Mouse (Mus musculus) heart, postnatal 0 days (tissue): ENCODE measurements around the gene Tmem215. TPM values are rescaled to one million over a fixed set of nuclear protein-coding genes. Genes with fewer than 3 reads are reported as not detected.

Experiments
- ATAC-seq: fragments of 200-750 bp; cut with Nextera tagmentation; 2 replicates; pipeline ENCODE4 v1.8.0; 2017; ENCODE audit warnings: low read depth, moderate number of reproducible peaks, moderate library complexity; ENCODE audit not compliant: insufficient read depth
- DNase-seq: peaks from one replicate; pipeline ENCODE4 v3.0.0-alpha.2; 2016; ENCODE audit warnings: low spot score
- H3K27ac ChIP-seq: fragments of 300-500 bp; sonication (generic); 2 replicates; pipeline ENCODE4 v1.5.1; 2014; ENCODE audit warnings: low read depth, mild to moderate bottlenecking
- H3K27me3 ChIP-seq: fragments of 300-500 bp; sonication (generic); 2 replicates; pipeline ENCODE4 v1.6.1; 2014; ENCODE audit warnings: low read length, mixed read lengths; ENCODE audit not compliant: control insufficient read depth, insufficient read depth
- H3K36me3 ChIP-seq: fragments of 300-500 bp; sonication (generic); replicated peaks from 2 replicates; pipeline ENCODE4 v1.6.1; 2014; ENCODE audit warnings: low read length, mixed read lengths; ENCODE audit not compliant: control insufficient read depth, insufficient read depth
- H3K4me1 ChIP-seq: fragments of 300-500 bp; sonication (generic); 2 replicates; pipeline ENCODE4 v1.6.1; 2014; ENCODE audit warnings: antibody characterized with exemption; ENCODE audit not compliant: control insufficient read depth, insufficient read depth
- H3K4me2 ChIP-seq: fragments of 300-500 bp; sonication (generic); 2 replicates; pipeline ENCODE4 v1.6.1; 2014; ENCODE audit warnings: low read depth, mild to moderate bottlenecking, low read length, moderate library complexity
- H3K4me3 ChIP-seq: fragments of 300-500 bp; sonication (generic); 2 replicates; pipeline ENCODE4 v1.5.1; 2014; ENCODE audit warnings: low read depth, low read length
- H3K9ac ChIP-seq: fragments of 300-500 bp; sonication (generic); replicated peaks from 2 replicates; pipeline ENCODE4 v1.6.1; 2014; ENCODE audit warnings: low read depth, low read length, mixed read lengths
- H3K9me3 ChIP-seq: fragments of 300-500 bp; sonication (generic); replicated peaks from 2 replicates; pipeline ENCODE4 v1.6.1; 2016; ENCODE audit warnings: low read length; ENCODE audit not compliant: control insufficient read depth
- CTCF ChIP-seq: IDR thresholded peaks from 2 replicates; pipeline ENCODE4 v1.5.1; 2016; ENCODE audit warnings: antibody characterized with exemption, control low read depth, low read depth
- EP300 ChIP-seq: IDR thresholded peaks from 2 replicates; pipeline ENCODE4 v1.6.1; 2016; ENCODE audit warnings: antibody characterized with exemption, low read depth
- WGBS: fragments of 180-500 bp; shearing (Covaris S2); extraction: QIAGEN DNeasy Blood & Tissue Kit; methylation state at CpG from one replicate; pipeline ENCODE4 v1.1.7; 2014; 5-methylcytosine and 5-hydroxymethylcytosine counted together
- polyA plus RNA-seq: library from polyadenylated mRNA; unstranded; fragments of >200 nt; fragmentation: Nextera tagmentation; extraction: Ambion mirVana; gene quantifications from 2 replicates; pipeline ENCODE4 v1.2.1, GENCODE M21; 2015
- total RNA-seq: library from RNA; depleted of rRNA; stranded (reverse); fragments of >200 nt; gene quantifications from 2 replicates; pipeline ENCODE4 v1.2.3, GENCODE M21; 2014; ENCODE audit warnings: low replicate concordance

Gene Tmem215
- total and polyA plus RNA-seq, 2 experiments from 2014 or later, result 0.41 to 1.8 TPM

DNA sequence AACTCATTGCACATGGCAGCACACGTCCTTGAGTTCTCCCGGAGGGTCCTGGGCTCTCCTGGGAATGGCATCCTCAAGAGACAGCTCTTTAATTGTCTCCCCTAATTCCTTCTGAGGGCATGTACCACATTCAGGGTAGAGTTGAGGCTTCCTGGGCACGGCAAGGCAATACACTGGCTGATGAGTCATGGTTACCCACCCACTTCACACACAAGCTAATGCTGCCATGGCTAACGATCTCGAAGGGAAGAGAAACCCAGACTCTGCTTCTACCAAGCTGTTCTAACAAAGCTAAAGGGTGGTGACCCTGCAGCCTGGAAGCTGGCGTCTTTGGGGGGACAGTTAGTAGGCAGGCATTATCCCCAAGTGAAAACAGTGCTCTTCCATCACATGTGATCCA lies 24.4 kb downstream of the Tmem215 start:
- Histone ChIP-seq H3K9ac (no peak overlapping the region), H3K9me3 (no peaks in the 10 kb centered on the region), H3K36me3 (no peaks in the 10 kb centered on the region), H3K4me1 (no peaks in the 10 kb centered on the region), H3K27me3 (no peaks in the 10 kb centered on the region), H3K27ac (no peak overlapping the region), H3K4me3 (no peak overlapping the region), H3K4me2 (no peak overlapping the region)
- no peak for DNase-seq
- no peak for ATAC-seq
- TF ChIP-seq EP300 (no peak), CTCF (no peak)
- WGBS, result 76% methylated on average over 6 of the region's 6 CpGs

DNA sequence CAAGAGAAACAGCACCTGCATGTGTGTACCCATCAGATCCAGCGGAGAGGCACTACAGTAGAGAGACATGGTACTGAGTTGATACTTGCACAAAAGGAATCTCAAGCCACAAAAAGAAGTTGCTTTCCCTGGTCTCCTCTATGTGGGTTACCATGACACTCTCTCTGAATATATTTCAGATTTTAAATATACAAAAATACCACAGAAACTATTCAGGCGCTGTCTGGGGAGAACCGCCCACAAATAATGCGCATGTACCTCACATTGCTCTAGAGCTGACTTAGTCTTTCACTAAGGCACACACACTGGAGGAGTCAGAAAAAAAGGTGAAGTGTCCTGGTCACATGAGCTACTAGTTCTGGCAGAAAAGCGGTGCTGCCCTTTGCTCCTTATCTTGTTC lies 24.8 kb downstream of the Tmem215 start:
- Histone ChIP-seq H3K9ac (no peak overlapping the region), H3K9me3 (no peaks in the 10 kb centered on the region), H3K36me3 (no peaks in the 10 kb centered on the region), H3K4me1 (no peaks in the 10 kb centered on the region), H3K27me3 (no peaks in the 10 kb centered on the region), H3K4me2 (no peak overlapping the region), H3K4me3 (no peak overlapping the region), H3K27ac (no peak overlapping the region)
- 87% methylated on average over 5 of the region's 5 CpGs for WGBS
- no peak for DNase-seq
- TF ChIP-seq CTCF (no peak), EP300 (no peak)
- no peak for ATAC-seq

DNA sequence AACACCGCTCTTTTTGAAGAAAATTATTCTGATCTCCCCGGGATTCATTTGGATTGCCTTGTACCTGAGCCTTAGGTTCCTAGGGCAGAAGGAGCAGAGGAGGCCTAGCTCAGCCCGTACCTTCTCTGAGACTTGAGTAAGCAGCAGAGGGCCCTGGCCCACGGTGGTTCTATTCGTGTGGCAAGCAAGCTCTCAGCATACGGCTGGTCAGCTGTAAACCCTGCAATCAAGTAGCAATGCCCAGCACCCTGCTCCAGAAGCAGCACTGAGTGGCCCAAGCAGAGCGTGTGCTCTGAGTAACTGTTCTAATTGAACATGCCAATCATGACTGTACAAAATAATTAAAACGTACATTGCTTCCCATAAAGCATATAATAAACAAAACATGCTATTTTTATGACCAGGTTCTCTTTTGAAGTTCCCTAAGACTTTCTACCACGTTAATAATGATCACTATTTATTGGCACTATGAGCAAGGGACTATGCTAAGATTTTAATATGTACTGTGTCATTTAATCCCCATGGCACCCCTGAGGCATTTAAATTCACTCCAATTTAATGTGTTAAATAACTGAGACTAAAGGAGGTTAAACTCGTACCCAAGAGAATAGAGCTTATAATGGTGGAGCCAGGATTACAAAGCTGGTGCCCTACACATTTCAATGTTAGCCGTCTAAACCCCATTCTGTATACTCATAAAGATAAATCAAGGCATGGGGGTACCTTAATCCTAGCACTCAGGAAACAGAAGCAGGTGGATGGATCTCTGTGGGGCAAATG lies 28.0 kb downstream of the Tmem215 start:
- Histone ChIP-seq H3K27ac (no peak overlapping the region), H3K9me3 (no peaks in the 10 kb centered on the region), H3K4me2 (no peak overlapping the region), H3K4me3 (no peak overlapping the region), H3K27me3 (no peaks in the 10 kb centered on the region), H3K36me3 (no peaks in the 10 kb centered on the region), H3K4me1 (no peaks in the 10 kb centered on the region), H3K9ac (no peak overlapping the region)
- 80% methylated on average over 11 of the region's 11 CpGs for WGBS
- no peak for TF ChIP-seq EP300
- TF ChIP-seq CTCF, result no peak
- DNase-seq (no peak), ATAC-seq (no peak)

DNA sequence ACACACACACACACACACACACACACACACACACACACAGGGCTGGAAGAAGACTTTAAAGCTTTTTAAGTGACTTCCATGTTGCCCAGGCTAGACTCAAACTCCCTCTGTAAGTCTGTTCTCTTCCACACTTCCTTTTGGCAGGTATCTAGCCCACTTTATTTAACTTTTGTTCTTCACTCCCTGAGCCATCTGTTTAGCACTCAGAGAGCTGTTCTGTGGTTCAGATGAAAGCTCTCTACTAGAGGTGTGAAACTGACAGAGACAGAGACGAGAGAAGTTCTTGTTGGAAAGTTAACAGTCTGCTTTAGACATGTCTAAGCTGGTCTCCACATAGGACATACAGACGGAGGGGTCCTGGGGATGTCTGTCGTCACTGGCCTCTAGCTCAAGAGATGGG lies 30.5 kb downstream of the Tmem215 start:
- TF ChIP-seq CTCF (no peak), EP300 (no peak)
- H3K4me2 ChIP-seq, result no peak overlapping the region
- no peaks in the 10 kb centered on the region for H3K4me1 ChIP-seq
- DNase-seq, result no peak
- H3K27ac ChIP-seq, result no peak overlapping the region
- no peak for ATAC-seq
- no peak overlapping the region for H3K4me3 ChIP-seq
- no peaks in the 10 kb centered on the region for H3K36me3 ChIP-seq
- WGBS, result 56% methylated on average over 3 of the region's 3 CpGs
- H3K27me3 ChIP-seq, result no peaks in the 10 kb centered on the region
- no peak overlapping the region for H3K9ac ChIP-seq
- no peaks in the 10 kb centered on the region for H3K9me3 ChIP-seq

DNA sequence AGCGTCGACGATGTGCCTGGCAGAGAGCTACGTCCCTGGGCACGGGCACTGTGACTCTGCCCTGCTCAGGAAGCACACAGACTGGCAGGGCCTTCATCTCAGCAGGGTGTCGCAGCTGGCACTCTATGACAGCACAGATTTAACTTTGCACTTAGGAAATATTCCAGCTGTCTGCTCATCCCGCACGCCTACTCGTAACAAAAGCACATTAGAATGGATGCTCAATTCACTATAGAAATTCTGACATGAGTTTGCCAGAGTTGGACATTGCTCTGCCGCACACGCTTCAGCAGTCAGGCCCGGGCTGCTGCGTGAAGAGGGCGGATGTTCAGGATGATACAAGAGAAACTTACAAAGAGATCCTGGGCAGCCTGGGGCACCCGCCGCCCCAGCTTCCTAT lies 37.6 kb downstream of the Tmem215 start:
- no peaks in the 10 kb centered on the region for H3K4me1 ChIP-seq
- H3K27me3 ChIP-seq, result no peaks in the 10 kb centered on the region
- H3K4me3 ChIP-seq, result no peak overlapping the region
- WGBS, result 73% methylated on average over 16 of the region's 16 CpGs
- no peak overlapping the region for H3K27ac ChIP-seq
- no peaks in the 10 kb centered on the region for H3K9me3 ChIP-seq
- H3K36me3 ChIP-seq, result no peaks in the 10 kb centered on the region
- no peak overlapping the region for H3K9ac ChIP-seq
- DNase-seq, result no peak
- ATAC-seq, result no peak
- no peak overlapping the region for H3K4me2 ChIP-seq
- no peak for TF ChIP-seq EP300
- no peak for TF ChIP-seq CTCF

GRCm38 (mm10) chr4:40513235-40513634 lies 41.3 kb downstream of the Tmem215 start:
- no peak overlapping the region for H3K9ac ChIP-seq
- H3K27me3 ChIP-seq, result no peaks in the 10 kb centered on the region
- DNase-seq (no peak), ATAC-seq (no peak)
- no peaks in the 10 kb centered on the region for H3K36me3 ChIP-seq
- H3K4me1 ChIP-seq, result no peaks in the 10 kb centered on the region
- TF ChIP-seq CTCF (no peak), EP300 (no peak)
- H3K27ac ChIP-seq, result no peak overlapping the region
- no peak overlapping the region for H3K4me3 ChIP-seq
- H3K9me3 ChIP-seq, result no peaks in the 10 kb centered on the region
- 70% methylated on average over 2 of the region's 2 CpGs for WGBS
- no peak overlapping the region for H3K4me2 ChIP-seq
